Mouse (Mus musculus) gastrocnemius, adult 2 months (tissue): Measurements from ENCODE around the gene 4930451I11Rik. TPM values are rescaled to one million over a fixed set of nuclear protein-coding genes. Genes with fewer than 3 reads are reported as not detected.

Experiments
- DNase-seq: peaks from one replicate; pipeline ENCODE4 v3.0.0; 2022
- H3K27ac ChIP-seq: fragments of 200-600 bp; 2 replicates; pipeline ENCODE4 v1.8.1; 2022; ENCODE audit warnings: mild to moderate bottlenecking
- H3K4me3 ChIP-seq: fragments of 200-600 bp; 2 replicates; pipeline ENCODE4 v1.8.1; 2022; ENCODE audit warnings: mild to moderate bottlenecking, moderate library complexity
- CTCF ChIP-seq: fragments of 200-600 bp; IDR thresholded peaks from 2 replicates; pipeline ENCODE4 v1.8.1; 2022; ENCODE audit warnings: antibody characterized with exemption, mild to moderate bottlenecking, moderate library complexity
- intact Hi-C: fragments of 180-260 bp; cut with DNase I; formaldehyde crosslinking; loops from one replicate; pipeline ENCODE4 v1.15.1; 2025
- total RNA-seq, 2 experiments: library from RNA; stranded (reverse); gene quantifications; 2 replicates each; pipeline ENCODE4 v1.2.3; 2021

Gene 4930451I11Rik
- total RNA-seq, 2 experiments from 2014 or later: not detected

- intact Hi-C loops: no loop called here
Observed at GRCm38 (mm10) chr7:126781661-126782370, 49.6 kb downstream of the 4930451I11Rik start.

GRCm38 (mm10) chr7:126780971-126781635, 50.3 kb downstream of the 4930451I11Rik start, which contains the start of gene Tbx6:
Tbx6 (plus strand) TSS chr7:126781483.
- TF ChIP-seq CTCF: no peak
- intact Hi-C loops: no loop called here
- Histone ChIP-seq H3K27ac (peak within 1 kb of the TSS; percentile 99), H3K4me3 (peak within 1 kb of the TSS; percentile 75)
- peak; percentile 67 for DNase-seq

More at GRCm38 (mm10) chr7:126781661-126782370, 49.6 kb downstream of the 4930451I11Rik start:
- TF ChIP-seq CTCF: no peak
- peak overlapping the region; percentile 75; the same call in 1 of the 2 replicates for H3K4me3 ChIP-seq
- no peak for DNase-seq
- peak overlapping the region; percentile 70; the same call in 1 of the 2 replicates for H3K27ac ChIP-seq

Other genes with a start within 250 kb of the 4930451I11Rik start
- gene Apobr, start 246.7 kb downstream of the 4930451I11Rik start, total RNA-seq: under 1 TPM; 0.38 to 0.78 TPM
- 10 to 100 TPM in 1 of 2 experiments, 1 to 10 TPM in 1; 9.1 to 13.4 TPM for gene Cln3, start 245.8 kb downstream of the 4930451I11Rik start, total RNA-seq
- not detected for gene Il27, start 236.7 kb downstream of the 4930451I11Rik start, total RNA-seq
- 10 to 100 TPM in 1 of 2 experiments, 1 to 10 TPM in 1; 8.8 to 10.9 TPM for gene Nupr1, start 200.8 kb downstream of the 4930451I11Rik start, total RNA-seq
- gene Sgf29, start 182.3 kb downstream of the 4930451I11Rik start, total RNA-seq: 10 to 100 TPM; 30.0 to 34.1 TPM
- 10 to 100 TPM; 16.6 to 16.8 TPM for gene Sult1a1, start 155.2 kb downstream of the 4930451I11Rik start, total RNA-seq
- 10 to 100 TPM; 35.1 to 36.9 TPM for gene Bola2, start 136.2 kb downstream of the 4930451I11Rik start, total RNA-seq
- gene Slx1b, start 135.9 kb downstream of the 4930451I11Rik start, total RNA-seq: 1 to 10 TPM; 2.7 to 3.3 TPM
- 1 to 10 TPM; 2.3 to 2.4 TPM for gene Coro1a, start 123.9 kb downstream of the 4930451I11Rik start, total RNA-seq
- gene Mapk3, start 72.0 kb downstream of the 4930451I11Rik start, total RNA-seq: 10 to 100 TPM; 22.3 to 22.4 TPM
- 1 to 10 TPM in 1 of 2 experiments, under 1 TPM in 1; 0.67 to 1.3 TPM for gene Gdpd3, start 65.3 kb downstream of the 4930451I11Rik start, total RNA-seq
- gene Ypel3, start 54.7 kb downstream of the 4930451I11Rik start, total RNA-seq: 10 to 100 TPM; 74.6 to 93.1 TPM
- under 1 TPM; 0.42 to 0.48 TPM for gene Tbx6, start 50.2 kb downstream of the 4930451I11Rik start, total RNA-seq
- 10 to 100 TPM; 22.8 to 25.7 TPM for gene Ppp4c, start 39.1 kb downstream of the 4930451I11Rik start, total RNA-seq
- gene Fam57b, start 34.0 kb downstream of the 4930451I11Rik start, total RNA-seq: 10 to 100 TPM; 61.1 to 64.6 TPM
- gene Doc2a, start 15.8 kb upstream of the 4930451I11Rik start, total RNA-seq: not detected
- 1 to 10 TPM; 5.3 to 6.3 TPM for gene Hirip3, start 30.3 kb upstream of the 4930451I11Rik start, total RNA-seq
- gene Ino80e, start 30.7 kb upstream of the 4930451I11Rik start, total RNA-seq: 10 to 100 TPM in 1 of 2 experiments, 1 to 10 TPM in 1; 8.7 to 12.9 TPM
- 10 to 100 TPM; 22.3 to 23.5 TPM for gene Taok2, start 53.1 kb upstream of the 4930451I11Rik start, total RNA-seq
- gene Tmem219, start 91.3 kb upstream of the 4930451I11Rik start, total RNA-seq: 10 to 100 TPM; 10.9 to 11.3 TPM
- gene Kctd13, start 97.2 kb upstream of the 4930451I11Rik start, total RNA-seq: 1 to 10 TPM; 2.5 to 2.9 TPM
- gene Asphd1, start 117.9 kb upstream of the 4930451I11Rik start, total RNA-seq: not detected
- gene Sez6l2, start 118.9 kb upstream of the 4930451I11Rik start, total RNA-seq: 1 to 10 TPM; 1.1 to 1.4 TPM
- gene Cdipt, start 144.3 kb upstream of the 4930451I11Rik start, total RNA-seq: 10 to 100 TPM; 29.3 to 41.0 TPM
- under 1 TPM in 1 of 2 experiments, not detected in 1; 0.47 TPM for gene Cdiptos, start 144.5 kb upstream of the 4930451I11Rik start, total RNA-seq
- gene Mvp, start 183.0 kb upstream of the 4930451I11Rik start, total RNA-seq: 10 to 100 TPM; 26.5 to 30.2 TPM
- not detected for gene Pagr1b, start 184.8 kb upstream of the 4930451I11Rik start, total RNA-seq
- gene Pagr1a, start 185.7 kb upstream of the 4930451I11Rik start, total RNA-seq: 1 to 10 TPM in 1 of 2 experiments, not detected in 1; 2.4 TPM
- 10 to 100 TPM; 19.4 to 21.7 TPM for gene Gm42742, start 189.5 kb upstream of the 4930451I11Rik start, total RNA-seq
- gene Prrt2, start 189.6 kb upstream of the 4930451I11Rik start, total RNA-seq: under 1 TPM; 0.14 to 0.61 TPM
- 10 to 100 TPM; 74.5 to 79.0 TPM for gene Maz, start 195.4 kb upstream of the 4930451I11Rik start, total RNA-seq
- under 1 TPM; 0.66 to 0.84 TPM for gene Kif22, start 210.8 kb upstream of the 4930451I11Rik start, total RNA-seq